Mouse (Mus musculus) monocyte, adult 2 months (primary cell): ENCODE measurements around the gene Tle6.

ENCODE experiments used
- DNase-seq, 2 experiments: peaks; one replicate each; pipeline ENCODE4 v3.0.0; 2022; ENCODE audit warnings: low spot score in 2 of 2, low read depth in 1 of 2

The Tle6 gene

GRCm38 (mm10) chr10:81564216-81564615 lies 36.7 kb downstream of the Tle6 start:
- no peak for DNase-seq

- no peak for DNase-seq
These were observed 37.4 kb downstream of the Tle6 start for GRCm38 (mm10) chr10:81563481-81563880.

- DNase-seq: no peak
These were observed 38.5 kb downstream of the Tle6 start for GRCm38 (mm10) chr10:81562411-81562810.

GRCm38 (mm10) chr10:81560719-81561459 lies 40.0 kb downstream of the Tle6 start:
- DNase-seq: no peak

GRCm38 (mm10) chr10:81559627-81560539 lies 41.0 kb downstream of the Tle6 start:
- no peak for DNase-seq

- no peak for DNase-seq
These were observed 41.7 kb downstream of the Tle6 start, which contains the start of gene Aes for GRCm38 (mm10) chr10:81559163-81559626. Aes (plus strand) TSS chr10:81559488.

GRCm38 (mm10) chr10:81557491-81557890 lies 43.4 kb downstream of the Tle6 start:
- no peak for DNase-seq

GRCm38 (mm10) chr10:81556282-81556681 lies 44.6 kb downstream of the Tle6 start:
- no peak for DNase-seq

GRCm38 (mm10) chr10:81553807-81554755 lies 46.8 kb downstream of the Tle6 start:
- DNase-seq: no peak

GRCm38 (mm10) chr10:81553232-81553631 lies 47.6 kb downstream of the Tle6 start:
- no peak for DNase-seq

- peak in 1 of 2 experiments; percentile 47 for DNase-seq
These were observed 49.2 kb downstream of the Tle6 start for GRCm38 (mm10) chr10:81551597-81552102.

- DNase-seq: no peak
These were observed 50.6 kb downstream of the Tle6 start for GRCm38 (mm10) chr10:81550257-81550656.

GRCm38 (mm10) chr10:81548944-81549343 lies 51.9 kb downstream of the Tle6 start:
- no peak for DNase-seq

GRCm38 (mm10) chr10:81546788-81547571 lies 53.9 kb downstream of the Tle6 start:
- DNase-seq: no peak

- DNase-seq: no peak
These were observed 54.5 kb downstream of the Tle6 start for GRCm38 (mm10) chr10:81546332-81546731.

- peak; percentile 98 to 99 for DNase-seq
These were observed 55.6 kb downstream of the Tle6 start, which contains the start of gene Gna11 for GRCm38 (mm10) chr10:81545161-81545747. Gna11 (minus strand) TSS chr10:81545190.

- DNase-seq: no peak
These were observed 56.3 kb downstream of the Tle6 start for GRCm38 (mm10) chr10:81544296-81545160.

- no peak for DNase-seq
These were observed 57.2 kb downstream of the Tle6 start for GRCm38 (mm10) chr10:81543633-81544032.
